Mouse (Mus musculus): ENCODE data around the gene Ccdc167. TPM values are rescaled to one million over a fixed set of nuclear protein-coding genes. Genes with fewer than 3 reads are reported as not detected.

The Ccdc167 gene
- polyA plus RNA-seq, 1 experiment from 2014 or later = 9.8 TPM

GRCm38 (mm10) chr17:29658249-29658648 is 58.6 kb downstream of the Ccdc167 start:
- no peaks in the 10 kb centered on the region for H3K27me3 ChIP-seq (replicated peaks)
- no peaks in the 10 kb centered on the region for H3K9me3 ChIP-seq (replicated peaks)
- peak overlapping the region; percentile 59 for H3K4me3 ChIP-seq
- peaks cover 45% of the 10 kb centered on the region for H3K4me1 ChIP-seq
- peak overlapping the region; percentile 79 for H3K9ac ChIP-seq
- WGBS (ENCODE audit: insufficient replicate concordance) = 21% methylated on average over 2 of the region's 2 CpGs
- H3K27ac ChIP-seq = peak overlapping the region; percentile 99
- peaks cover 25% of the 10 kb centered on the region for H3K36me3 ChIP-seq
- peak; percentile 87 for ATAC-seq
- peak overlapping the region; percentile 66 for H3K4me2 ChIP-seq

GRCm38 (mm10) chr17:29642219-29642618 is 74.6 kb downstream of the Ccdc167 start:
- H3K9me3 ChIP-seq (replicated peaks) = no peaks in the 10 kb centered on the region
- no peak overlapping the region for H3K4me2 ChIP-seq
- no peak overlapping the region for H3K9ac ChIP-seq
- peaks cover 73% of the 10 kb centered on the region for H3K36me3 ChIP-seq
- 79% methylated on average over 3 of the region's 3 CpGs for WGBS (ENCODE audit: insufficient replicate concordance)
- no peaks in the 10 kb centered on the region for H3K27me3 ChIP-seq (replicated peaks)
- H3K4me1 ChIP-seq = peaks cover 27% of the 10 kb centered on the region
- H3K4me3 ChIP-seq = no peak overlapping the region
- ATAC-seq = no peak
- no peak overlapping the region for H3K27ac ChIP-seq

GRCm38 (mm10) chr17:29640971-29641370 is 75.9 kb downstream of the Ccdc167 start:
- Histone ChIP-seq H3K9me3 (replicated peaks) (no peaks in the 10 kb centered on the region), H3K27ac (no peak overlapping the region), H3K4me3 (no peak overlapping the region), H3K36me3 (peaks cover 79% of the 10 kb centered on the region), H3K9ac (no peak overlapping the region), H3K4me2 (no peak overlapping the region), H3K27me3 (replicated peaks) (no peaks in the 10 kb centered on the region), H3K4me1 (peaks cover 40% of the 10 kb centered on the region)
- no peak for ATAC-seq
- WGBS (ENCODE audit: insufficient replicate concordance) = 89% methylated on average over 11 of the region's 11 CpGs

GRCm38 (mm10) chr17:29637895-29638294 is 78.9 kb downstream of the Ccdc167 start:
- no peaks in the 10 kb centered on the region for H3K27me3 ChIP-seq (replicated peaks)
- no peaks in the 10 kb centered on the region for H3K9me3 ChIP-seq (replicated peaks)
- peak; percentile 85 for ATAC-seq
- peak overlapping the region; percentile 28 for H3K9ac ChIP-seq
- 18% methylated on average over 8 of the region's 8 CpGs for WGBS (ENCODE audit: insufficient replicate concordance)
- no peak overlapping the region for H3K4me3 ChIP-seq
- H3K4me1 ChIP-seq = peaks cover 40% of the 10 kb centered on the region
- H3K4me2 ChIP-seq = peak overlapping the region; percentile 53
- H3K27ac ChIP-seq = peak overlapping the region; percentile 63
- peaks cover 97% of the 10 kb centered on the region for H3K36me3 ChIP-seq

- H3K36me3 ChIP-seq = peaks cover 97% of the 10 kb centered on the region
- peak overlapping the region; percentile 73 for H3K27ac ChIP-seq
- H3K9me3 ChIP-seq (replicated peaks) = no peaks in the 10 kb centered on the region
- H3K4me1 ChIP-seq = peaks cover 40% of the 10 kb centered on the region
- no peaks in the 10 kb centered on the region for H3K27me3 ChIP-seq (replicated peaks)
- peak; percentile 72 for ATAC-seq
- peak overlapping the region; percentile 53 for H3K4me2 ChIP-seq
- no peak overlapping the region for H3K4me3 ChIP-seq
- 61% methylated on average over 4 of the region's 4 CpGs for WGBS (ENCODE audit: insufficient replicate concordance)
- no peak overlapping the region for H3K9ac ChIP-seq
Observed at GRCm38 (mm10) chr17:29637377-29637776, 79.5 kb downstream of the Ccdc167 start.

Other genes with a start within 250 kb of the Ccdc167 start
- gene Pim1, start 226.3 kb downstream of the Ccdc167 start, polyA plus RNA-seq (2016; fragmentation: Nextera tagmentation; extraction: Ambion mirVana) = 112 and 114 TPM in 2 replicates
- gene Gm17657, start 167.4 kb downstream of the Ccdc167 start, polyA plus RNA-seq (2016; fragmentation: Nextera tagmentation; extraction: Ambion mirVana) = not detected in 2 replicates
- 7.4 and 7.9 TPM in 2 replicates for gene Tbc1d22b, start 167.3 kb downstream of the Ccdc167 start, polyA plus RNA-seq (2016; fragmentation: Nextera tagmentation; extraction: Ambion mirVana)
- 0.67 and 0.68 TPM in 2 replicates for gene Tmem217, start 164.7 kb downstream of the Ccdc167 start, polyA plus RNA-seq (2016; fragmentation: Nextera tagmentation; extraction: Ambion mirVana)
- gene Rnf8, start 102.3 kb downstream of the Ccdc167 start, polyA plus RNA-seq (2016; fragmentation: Nextera tagmentation; extraction: Ambion mirVana) = 54.3 and 60.4 TPM in 2 replicates
- 1.6 and 1.7 TPM in 2 replicates for gene Gm28043, start 102.2 kb downstream of the Ccdc167 start, polyA plus RNA-seq (2016; fragmentation: Nextera tagmentation; extraction: Ambion mirVana)
- gene Cmtr1, start 56.4 kb downstream of the Ccdc167 start, polyA plus RNA-seq (2016; fragmentation: Nextera tagmentation; extraction: Ambion mirVana) = 104 and 106 TPM in 2 replicates